Mouse (Mus musculus) heart, adult 2 months (tissue): Measurements from ENCODE around the gene Map4k5.

Source experiments
- CTCF ChIP-seq: fragments of 200-600 bp; IDR thresholded peaks from 2 replicates; pipeline ENCODE4 v1.8.1; 2022; ENCODE audit warnings: antibody characterized with exemption, mild to moderate bottlenecking, moderate library complexity
- POLR2A ChIP-seq: fragments of 200-500 bp; IDR thresholded peaks from 2 replicates; pipeline ENCODE4 v1.6.1; 2011; ENCODE audit warnings: mild to moderate bottlenecking, low read depth, low read length, control low read depth; ENCODE audit not compliant: insufficient read depth

DNA sequence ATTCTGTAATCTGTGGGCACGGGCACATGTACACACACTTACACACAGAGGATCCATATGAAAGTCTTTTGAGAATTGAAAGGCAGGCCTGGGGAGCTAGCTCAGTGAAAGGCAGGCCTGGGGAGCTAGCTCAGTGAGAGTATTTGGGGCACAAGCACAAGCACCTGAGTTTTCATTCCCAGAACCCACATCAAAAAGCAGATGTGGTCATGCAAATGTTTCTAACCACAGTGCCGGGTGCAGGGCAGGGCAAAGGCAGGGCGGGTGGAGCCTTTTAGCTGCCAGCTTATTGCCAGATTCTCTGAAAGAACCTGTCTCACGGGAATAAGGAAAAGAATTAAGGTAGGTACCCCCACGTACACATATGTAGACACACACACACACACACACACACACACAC lies 29.5 kb downstream of the Map4k5 start:
- TF ChIP-seq CTCF = no peak
- no peak for TF ChIP-seq POLR2A
